Mouse (Mus musculus) heart, embryonic 15.5 days (tissue): Measurements from ENCODE around the gene Faap20. TPM values are rescaled to one million over a fixed set of nuclear protein-coding genes. Genes with fewer than 3 reads are reported as not detected.

Experiments
- ATAC-seq: fragments of 200-750 bp; cut with Nextera tagmentation; replicated peaks from 2 replicates; pipeline ENCODE4 v1.8.0; 2017; ENCODE audit warnings: low read depth, moderate TSS enrichment; ENCODE audit not compliant: insufficient number of reproducible peaks, insufficient read depth, low FRiP score
- H3K27ac ChIP-seq: fragments of 300-500 bp; sonication (generic); 2 replicates; pipeline ENCODE4 v1.5.1; 2015; ENCODE audit warnings: mild to moderate bottlenecking, inconsistent platforms
- H3K27me3 ChIP-seq: fragments of 300-500 bp; sonication (generic); 2 replicates; pipeline ENCODE4 v1.6.1; 2015; ENCODE audit warnings: inconsistent platforms
- H3K36me3 ChIP-seq: fragments of 300-500 bp; sonication (generic); 2 replicates; pipeline ENCODE4 v1.6.1; 2015; ENCODE audit warnings: mild to moderate bottlenecking, inconsistent platforms
- H3K4me1 ChIP-seq: fragments of 300-500 bp; sonication (generic); replicated peaks from 2 replicates; pipeline ENCODE4 v1.6.1; 2015; ENCODE audit warnings: inconsistent platforms
- H3K4me2 ChIP-seq: fragments of 300-500 bp; sonication (generic); 2 replicates; pipeline ENCODE4 v1.6.1; 2015; ENCODE audit warnings: inconsistent platforms, mild to moderate bottlenecking, moderate library complexity
- H3K4me3 ChIP-seq: fragments of 300-500 bp; sonication (generic); 2 replicates; pipeline ENCODE4 v1.5.1; 2015; ENCODE audit warnings: mild to moderate bottlenecking, inconsistent platforms
- H3K9ac ChIP-seq: fragments of 300-500 bp; sonication (generic); 2 replicates; pipeline ENCODE4 v1.6.1; 2015; ENCODE audit warnings: mild to moderate bottlenecking, inconsistent platforms
- H3K9me3 ChIP-seq: fragments of 300-500 bp; sonication (generic); replicated peaks from 2 replicates; pipeline ENCODE4 v1.6.1; 2016; ENCODE audit warnings: inconsistent platforms
- WGBS: fragments of 180-500 bp; shearing (Covaris S2); methylation state at CpG from one replicate; pipeline ENCODE4 v1.1.7; 2015; ENCODE audit warnings: mixed read lengths; 5-methylcytosine and 5-hydroxymethylcytosine counted together
- polyA plus RNA-seq: library from polyadenylated mRNA; unstranded; fragments of >200 nt; fragmentation: Nextera tagmentation; extraction: Ambion mirVana; gene quantifications from 2 replicates; pipeline ENCODE4 v1.2.1, GENCODE M21; 2015

Gene Faap20
- polyA plus RNA-seq = 64.7 and 67.7 TPM in 2 replicates

GRCm38 (mm10) chr4:155249648-155250351 is at the start of gene Faap20:
Gene Faap20, plus strand, starts transcription at chr4:155249802.
- Histone ChIP-seq H3K4me1 (peaks cover 26% of the 10 kb centered on the region), H3K36me3 (no peaks in the 10 kb centered on the region), H3K27ac (peak within 1 kb of the TSS; percentile 98), H3K4me3 (peak within 1 kb of the TSS; percentile 68), H3K9me3 (no peaks in the 10 kb centered on the region), H3K4me2 (peak within 1 kb of the TSS; percentile 91), H3K27me3 (no peaks in the 10 kb centered on the region), H3K9ac (peak within 1 kb of the TSS; percentile 76)
- ATAC-seq = peak; percentile 91
- under 1% methylated on average over 45 of the region's 58 CpGs for WGBS

DNA sequence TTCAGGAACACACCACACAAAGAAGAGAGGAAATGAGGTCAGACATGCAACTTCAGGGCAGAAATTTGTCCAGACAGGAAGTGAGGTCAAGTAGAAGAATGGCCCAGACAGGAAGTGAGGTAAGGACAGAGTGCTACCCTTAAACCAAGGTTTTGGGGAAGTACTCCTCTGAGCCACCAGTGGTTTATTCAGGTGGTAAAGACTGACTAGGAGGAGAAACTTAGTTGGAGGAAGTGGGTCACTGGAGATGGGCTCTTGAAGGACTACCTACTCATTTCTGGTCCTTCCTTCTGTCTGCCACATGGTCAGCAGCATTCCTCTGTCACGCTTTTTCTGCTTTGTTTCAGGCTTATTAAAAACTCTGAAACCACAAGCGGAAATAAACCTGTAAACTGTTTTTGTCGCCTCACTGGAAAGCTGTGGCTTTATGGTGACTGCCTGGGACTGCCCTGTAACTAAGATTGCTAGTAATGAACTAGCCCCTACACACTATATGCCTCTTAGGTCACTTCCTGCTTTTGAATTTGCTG is 48.7 kb upstream of the Faap20 start:
- Histone ChIP-seq H3K36me3 (no peaks in the 10 kb centered on the region), H3K9me3 (no peaks in the 10 kb centered on the region), H3K27ac (peak overlapping the region; percentile 47), H3K4me3 (no peak overlapping the region), H3K4me2 (no peak overlapping the region), H3K4me1 (peaks cover 84% of the 10 kb centered on the region), H3K27me3 (no peaks in the 10 kb centered on the region), H3K9ac (no peak overlapping the region)
- no peak for ATAC-seq
- WGBS = 78% methylated on average over 3 of the region's 3 CpGs

DNA sequence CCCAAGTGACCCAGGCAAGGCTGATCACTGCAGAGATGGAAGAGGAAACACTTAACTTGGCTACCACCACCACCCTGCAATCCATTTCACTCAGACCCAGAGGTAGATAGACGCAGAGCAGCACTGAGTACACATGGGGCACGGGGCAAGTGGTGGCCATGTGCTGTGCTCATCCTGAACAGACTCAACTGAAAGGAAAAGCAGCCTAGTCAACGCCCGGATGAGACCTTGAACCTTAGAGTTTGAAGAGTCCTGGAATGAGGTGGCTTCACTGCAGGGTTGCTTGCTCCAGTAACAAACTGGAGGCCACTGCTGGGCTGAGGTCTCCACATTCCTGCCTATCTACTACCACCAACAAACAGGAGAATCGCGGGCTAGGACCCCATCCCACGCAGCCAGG is 47.8 kb upstream of the Faap20 start:
- WGBS = 74% methylated on average over 7 of the region's 7 CpGs
- Histone ChIP-seq H3K36me3 (no peaks in the 10 kb centered on the region), H3K27ac (peak overlapping the region; percentile 47), H3K9me3 (no peaks in the 10 kb centered on the region), H3K4me3 (no peak overlapping the region), H3K4me1 (peaks cover 82% of the 10 kb centered on the region), H3K9ac (no peak overlapping the region), H3K4me2 (no peak overlapping the region), H3K27me3 (no peaks in the 10 kb centered on the region)
- no peak for ATAC-seq

- Histone ChIP-seq H3K27me3 (no peaks in the 10 kb centered on the region), H3K36me3 (no peaks in the 10 kb centered on the region), H3K4me1 (peaks cover 80% of the 10 kb centered on the region), H3K27ac (no peak overlapping the region), H3K4me2 (no peak overlapping the region), H3K4me3 (no peak overlapping the region), H3K9ac (no peak overlapping the region), H3K9me3 (no peaks in the 10 kb centered on the region)
- 65% methylated on average over 6 of the region's 6 CpGs for WGBS
- no peak for ATAC-seq
These were observed 43.7 kb upstream of the Faap20 start for GRCm38 (mm10) chr4:155205919-155206318.

GRCm38 (mm10) chr4:155206498-155206897 is 43.1 kb upstream of the Faap20 start:
- H3K27ac ChIP-seq = no peak overlapping the region
- no peak overlapping the region for H3K4me3 ChIP-seq
- no peak for ATAC-seq
- H3K4me1 ChIP-seq = peaks cover 80% of the 10 kb centered on the region
- no peaks in the 10 kb centered on the region for H3K27me3 ChIP-seq
- no peak overlapping the region for H3K4me2 ChIP-seq
- H3K36me3 ChIP-seq = no peaks in the 10 kb centered on the region
- WGBS = 52% methylated on average over 8 of the region's 8 CpGs
- no peak overlapping the region for H3K9ac ChIP-seq
- no peaks in the 10 kb centered on the region for H3K9me3 ChIP-seq

GRCm38 (mm10) chr4:155207841-155208240 is 41.8 kb upstream of the Faap20 start:
- Histone ChIP-seq H3K4me2 (no peak overlapping the region), H3K27me3 (no peaks in the 10 kb centered on the region), H3K9ac (no peak overlapping the region), H3K36me3 (no peaks in the 10 kb centered on the region), H3K27ac (peak overlapping the region; percentile 38), H3K4me1 (peaks cover 77% of the 10 kb centered on the region), H3K4me3 (no peak overlapping the region), H3K9me3 (no peaks in the 10 kb centered on the region)
- WGBS = 69% methylated on average over 3 of the region's 3 CpGs
- no peak for ATAC-seq

DNA sequence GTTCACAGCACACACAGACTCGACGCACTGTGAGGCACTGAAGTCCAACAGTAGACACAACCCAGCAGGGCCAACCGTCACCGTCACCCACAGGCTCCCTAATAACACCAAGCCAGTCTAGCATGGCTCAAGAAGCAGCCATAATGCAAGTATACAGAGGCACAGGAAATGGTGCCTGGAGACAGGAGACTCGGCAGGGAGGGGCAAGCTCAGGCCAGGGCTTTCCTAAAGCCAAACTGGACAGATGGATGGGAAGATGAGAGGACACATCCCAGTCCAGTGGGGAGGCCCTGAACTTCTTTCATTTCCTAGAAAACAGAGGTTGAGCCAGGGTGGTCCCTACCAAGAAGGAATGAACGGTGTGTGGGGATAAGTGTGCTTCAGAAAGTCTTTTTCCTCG is 41.0 kb upstream of the Faap20 start:
- no peak for ATAC-seq
- WGBS = 77% methylated on average over 7 of the region's 7 CpGs
- Histone ChIP-seq H3K27me3 (no peaks in the 10 kb centered on the region), H3K27ac (peak overlapping the region; percentile 38; the same call in 1 of the 2 replicates), H3K9me3 (no peaks in the 10 kb centered on the region), H3K4me1 (peaks cover 80% of the 10 kb centered on the region), H3K9ac (no peak overlapping the region), H3K4me2 (no peak overlapping the region), H3K36me3 (no peaks in the 10 kb centered on the region), H3K4me3 (no peak overlapping the region)

GRCm38 (mm10) chr4:155209079-155209478 is 40.5 kb upstream of the Faap20 start:
- peaks cover 84% of the 10 kb centered on the region for H3K4me1 ChIP-seq
- H3K27ac ChIP-seq = no peak overlapping the region
- H3K9ac ChIP-seq = no peak overlapping the region
- no peaks in the 10 kb centered on the region for H3K36me3 ChIP-seq
- H3K4me3 ChIP-seq = no peak overlapping the region
- no peaks in the 10 kb centered on the region for H3K27me3 ChIP-seq
- H3K4me2 ChIP-seq = no peak overlapping the region
- no peak for ATAC-seq
- H3K9me3 ChIP-seq = no peaks in the 10 kb centered on the region

DNA sequence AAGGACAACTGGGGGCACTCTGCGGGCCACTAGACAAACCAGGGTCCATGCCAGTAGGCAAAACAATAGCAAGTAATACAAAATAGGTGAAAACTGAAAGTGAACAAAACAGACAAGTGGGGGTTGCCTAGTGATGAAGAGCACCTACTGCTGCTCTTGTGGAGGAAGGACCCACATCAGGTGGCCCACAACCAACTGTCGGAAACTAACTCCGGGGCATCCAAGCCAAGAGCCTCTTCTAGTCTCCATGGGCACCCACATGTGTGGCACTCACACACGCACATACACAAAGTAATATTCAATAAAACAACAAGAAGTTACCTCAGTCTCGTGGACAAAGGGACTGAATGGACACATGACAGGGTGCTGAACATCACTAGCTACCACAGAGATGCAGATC is 40.1 kb upstream of the Faap20 start:
- Histone ChIP-seq H3K4me2 (no peak overlapping the region), H3K9me3 (no peaks in the 10 kb centered on the region), H3K27ac (no peak overlapping the region), H3K27me3 (no peaks in the 10 kb centered on the region), H3K9ac (no peak overlapping the region), H3K36me3 (no peaks in the 10 kb centered on the region), H3K4me1 (peaks cover 89% of the 10 kb centered on the region), H3K4me3 (no peak overlapping the region)
- no peak for ATAC-seq
- 91% methylated on average over 5 of the region's 5 CpGs for WGBS

- H3K36me3 ChIP-seq = no peaks in the 10 kb centered on the region
- WGBS = 62% methylated on average over 9 of the region's 9 CpGs
- no peak overlapping the region for H3K4me3 ChIP-seq
- no peak overlapping the region for H3K4me2 ChIP-seq
- no peaks in the 10 kb centered on the region for H3K9me3 ChIP-seq
- peaks cover 92% of the 10 kb centered on the region for H3K4me1 ChIP-seq
- ATAC-seq = no peak
- no peaks in the 10 kb centered on the region for H3K27me3 ChIP-seq
- H3K27ac ChIP-seq = no peak overlapping the region
- no peak overlapping the region for H3K9ac ChIP-seq
These were observed 36.4 kb upstream of the Faap20 start for GRCm38 (mm10) chr4:155213052-155213751.

DNA sequence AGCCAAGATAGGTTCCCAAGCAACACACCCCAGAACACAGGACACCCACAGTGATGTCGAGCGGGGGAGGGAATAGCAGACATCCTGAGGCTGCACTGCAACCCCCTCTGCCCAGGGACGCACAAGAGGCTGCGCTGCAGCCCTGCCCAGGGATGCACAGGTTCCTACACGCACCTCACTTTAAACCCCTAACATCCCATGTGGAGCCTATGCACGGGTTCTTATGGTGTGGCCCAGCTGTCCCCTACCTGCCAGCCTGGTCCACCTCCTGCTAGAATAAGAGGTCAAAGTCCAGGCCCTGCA is 35.9 kb upstream of the Faap20 start:
- no peak overlapping the region for H3K9ac ChIP-seq
- H3K9me3 ChIP-seq = no peaks in the 10 kb centered on the region
- H3K27ac ChIP-seq = no peak overlapping the region
- ATAC-seq = no peak
- H3K4me3 ChIP-seq = no peak overlapping the region
- 67% methylated on average over 6 of the region's 6 CpGs for WGBS
- peaks cover 92% of the 10 kb centered on the region for H3K4me1 ChIP-seq
- no peak overlapping the region for H3K4me2 ChIP-seq
- no peaks in the 10 kb centered on the region for H3K27me3 ChIP-seq
- no peaks in the 10 kb centered on the region for H3K36me3 ChIP-seq

DNA sequence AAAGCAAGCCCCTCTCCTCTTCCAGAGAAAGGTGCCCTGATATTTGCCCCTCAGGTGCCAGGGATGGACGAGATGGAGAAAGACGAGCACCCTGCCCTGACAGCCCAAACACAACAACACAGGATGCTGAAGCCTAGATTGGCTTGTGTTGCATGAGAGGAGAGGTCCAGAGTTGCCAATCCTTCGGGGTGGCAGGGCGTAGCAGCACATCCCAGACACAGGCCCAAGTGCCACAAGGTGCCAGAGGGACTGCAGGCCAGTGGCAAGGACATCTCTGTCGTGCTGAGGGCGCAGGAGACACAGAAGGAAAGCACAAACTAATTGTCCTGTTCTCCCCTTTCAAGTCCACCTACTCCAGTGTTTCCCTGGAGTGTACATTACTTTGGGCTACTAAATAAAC is 35.4 kb upstream of the Faap20 start:
- Histone ChIP-seq H3K36me3 (no peaks in the 10 kb centered on the region), H3K4me2 (no peak overlapping the region), H3K27me3 (no peaks in the 10 kb centered on the region), H3K9ac (no peak overlapping the region), H3K4me1 (peaks cover 93% of the 10 kb centered on the region), H3K27ac (no peak overlapping the region), H3K9me3 (no peaks in the 10 kb centered on the region), H3K4me3 (no peak overlapping the region)
- no peak for ATAC-seq
- 81% methylated on average over 6 of the region's 6 CpGs for WGBS
